Mouse (Mus musculus) CH12.LX (cell line): Measurements from ENCODE around the gene Rgr. TPM values are rescaled to one million over a fixed set of nuclear protein-coding genes. Genes with fewer than 3 reads are reported as not detected.
"Not testable (repeated sequence)": the region's sequence is repeated elsewhere in the genome, so short reads cannot be mapped to it uniquely, and the experiment has no call there.

Source experiments
- DNase-seq: peaks from one replicate; pipeline ENCODE4 v3.0.0-alpha.2; 2013; ENCODE audit errors: extremely low read depth
- H3K27ac ChIP-seq: 2 replicates; pipeline ENCODE4 v1.5.1; 2012; ENCODE audit warnings: low read depth, mild to moderate bottlenecking, control low read depth, moderate library complexity; ENCODE audit not compliant: insufficient read depth
- H3K27me3 ChIP-seq: replicated peaks from 2 replicates; pipeline ENCODE3; 2012; ENCODE audit warnings: inconsistent platforms
- H3K36me3 ChIP-seq, 2 experiments: replicated peaks in 1 of 2; 2 replicates each; pipeline versions ENCODE3 to v1.6.1; 2012; ENCODE audit warnings: inconsistent platforms in 1 of 2, low read length in 1 of 2, mild to moderate bottlenecking in 1 of 2, mixed read lengths in 1 of 2, moderate library complexity in 1 of 2; ENCODE audit not compliant: control insufficient read depth in 1 of 2, insufficient read depth in 1 of 2
- H3K4me1 ChIP-seq, 2 experiments: 2 replicates each; pipeline ENCODE4 v1.6.1; 2012; ENCODE audit warnings: inconsistent platforms in 1 of 2, moderate library complexity in 1 of 2; ENCODE audit not compliant: insufficient read depth in 2 of 2, control insufficient read depth in 1 of 2
- H3K4me2 ChIP-seq: 2 replicates; pipeline ENCODE4 v1.6.1; 2012; ENCODE audit warnings: low read depth, mild to moderate bottlenecking, control low read depth; ENCODE audit not compliant: poor library complexity, insufficient read depth, severe bottlenecking
- H3K4me3 ChIP-seq, 3 experiments: fragments of 150-350 bp in 1 of 3; sonication (generic) in 1 of 3; replicated peaks in 1 of 3; 2 replicates each; pipeline versions ENCODE3 to v1.5.1; 2011 to 2012; ENCODE audit warnings: low read depth in 2 of 3, low read length in 2 of 3, mild to moderate bottlenecking in 2 of 3, moderate library complexity in 2 of 3, control low read depth in 1 of 3, improper control_type of control experiment in 1 of 3, inconsistent platforms in 1 of 3, mixed read lengths in 1 of 3; ENCODE audit not compliant: poor library complexity in 1 of 3
- H3K79me2 ChIP-seq: replicated peaks from 2 replicates; pipeline ENCODE4 v1.6.1; 2012; ENCODE audit warnings: mild to moderate bottlenecking, moderate library complexity; ENCODE audit not compliant: control insufficient read depth, poor library complexity, insufficient read depth, severe bottlenecking; ENCODE audit errors: extremely low read depth
- H3K9ac ChIP-seq: 2 replicates; pipeline ENCODE4 v1.6.1; 2012; ENCODE audit warnings: low read depth, mild to moderate bottlenecking, control low read depth, moderate library complexity; ENCODE audit not compliant: insufficient read depth
- H3K9me3 ChIP-seq: replicated peaks from 2 replicates; pipeline ENCODE3; 2012; ENCODE audit warnings: low read length, inconsistent platforms, mixed read lengths
- BHLHE40 ChIP-seq: IDR thresholded peaks from 2 replicates; pipeline ENCODE4 v1.6.1; 2011; ENCODE audit warnings: mild to moderate bottlenecking, low read depth, low read length, improper control_type of control experiment
- EP300 ChIP-seq: IDR thresholded peaks from 2 replicates; pipeline ENCODE4 v1.6.1; 2011; ENCODE audit warnings: low read length, improper control_type of control experiment
- GABPA ChIP-seq: IDR thresholded peaks from 2 replicates; pipeline ENCODE4 v1.6.1; 2012; ENCODE audit warnings: low read depth, low read length, improper control_type of control experiment, inconsistent platforms; ENCODE audit not compliant: insufficient replicate concordance
- HCFC1 ChIP-seq: IDR thresholded peaks from 2 replicates; pipeline ENCODE4 v1.6.1; 2012; ENCODE audit warnings: low read depth, mild to moderate bottlenecking, inconsistent platforms, low read length, improper control_type of control experiment
- JUN ChIP-seq: IDR thresholded peaks from 2 replicates; pipeline ENCODE4 v1.6.1; 2011; ENCODE audit warnings: low read depth, mild to moderate bottlenecking, low read length, improper control_type of control experiment, moderate library complexity; ENCODE audit not compliant: insufficient read depth
- JUND ChIP-seq: conservative IDR thresholded peaks from 2 replicates; pipeline ENCODE4 v1.6.1; 2011; ENCODE audit warnings: low read depth, low read length, improper control_type of control experiment
- MAFK ChIP-seq: IDR thresholded peaks from 2 replicates; pipeline ENCODE4 v1.6.1; 2011; ENCODE audit warnings: low read length, improper control_type of control experiment; ENCODE audit not compliant: insufficient replicate concordance
- MXI1 ChIP-seq: IDR thresholded peaks from 2 replicates; pipeline ENCODE4 v1.6.1; 2011; ENCODE audit warnings: mild to moderate bottlenecking, low read depth, low read length, improper control_type of control experiment
- NRF1 ChIP-seq: IDR thresholded peaks from 2 replicates; pipeline ENCODE4 v1.6.1; 2014; ENCODE audit warnings: low read depth, mild to moderate bottlenecking, inconsistent platforms, low read length, improper control_type of control experiment, moderate library complexity
- PAX5 ChIP-seq: IDR thresholded peaks from 2 replicates; pipeline ENCODE4 v1.6.1; 2012; ENCODE audit warnings: low read length, inconsistent platforms, mixed read lengths
- POLR2A ChIP-seq: IDR thresholded peaks from 2 replicates; pipeline ENCODE4 v1.6.1; 2011; ENCODE audit warnings: low read depth, mild to moderate bottlenecking, improper control_type of control experiment, low read length
- RAD21 ChIP-seq: IDR thresholded peaks from 2 replicates; pipeline ENCODE4 v1.6.1; 2011; ENCODE audit warnings: low read depth, mild to moderate bottlenecking, low read length, improper control_type of control experiment, moderate library complexity
- SIN3A ChIP-seq: IDR thresholded peaks from 2 replicates; pipeline ENCODE4 v1.6.1; 2012; ENCODE audit warnings: low read length, improper control_type of control experiment, inconsistent platforms
- ZMIZ1 ChIP-seq: IDR thresholded peaks from 2 replicates; pipeline ENCODE4 v1.6.1; 2012; ENCODE audit warnings: low read depth, mild to moderate bottlenecking, inconsistent platforms, low read length, improper control_type of control experiment
- ZNF384 ChIP-seq: IDR thresholded peaks from 2 replicates; pipeline ENCODE4 v1.6.1; 2012; ENCODE audit warnings: low read depth, low read length, improper control_type of control experiment, inconsistent platforms
- dilution Hi-C: fragments of 300-500 bp; cut with MboI; formaldehyde crosslinking; loops from 2 replicates; pipeline ENCODE4 v1.14.3; 2020; ENCODE audit warnings: low sequenced_read_pairs; ENCODE audit not compliant: extremely low pct_unique_long_range_greater_than_20kb, extremely low pct_ligation_motif_present
- in situ Hi-C: fragments of 300-500 bp; cut with MboI; formaldehyde crosslinking; loops from 3 replicates; pipeline ENCODE4 v1.14.3; 2019; ENCODE audit warnings: low sequenced_read_pairs, low pct_ligation_motif_present, low pct_unique_long_range_greater_than_20kb, mixed read lengths
- polyA plus RNA-seq: library from polyadenylated mRNA; unstranded; fragments of >175 nt; gene quantifications from 2 replicates; pipeline ENCODE4 v1.2.1, GENCODE M21; 2012; ENCODE audit warnings: low read depth; ENCODE audit not compliant: insufficient read length
- total RNA-seq, 2 experiments: library from RNA; depleted of rRNA; stranded (reverse); fragments of 300-350 nt in 1 of 2; fragments of >200 nt in 1 of 2; gene quantifications; 2 replicates each; pipeline ENCODE4 v1.2.3; 2012 to 2014

Gene Rgr
- total and polyA plus RNA-seq, 3 experiments: not detected

GRCm38 (mm10) chr14:37003431-37004095 is 45.2 kb downstream of the Rgr start:
- H3K27ac ChIP-seq: no peak overlapping the region
- in situ Hi-C loops (no loop called here), dilution Hi-C loops (no loop called here)
- DNase-seq: no peak
- H3K4me3 ChIP-seq: no peak overlapping the region
- no peaks in the 10 kb centered on the region for H3K4me1 ChIP-seq
- no peaks in the 10 kb centered on the region for H3K9me3 ChIP-seq
- no peak overlapping the region for H3K9ac ChIP-seq
- H3K27me3 ChIP-seq: peaks cover 8% of the 10 kb centered on the region
- no peaks in the 10 kb centered on the region for H3K79me2 ChIP-seq
- H3K4me2 ChIP-seq: no peak overlapping the region
- no peak for TF ChIP-seq GABPA
- TF ChIP-seq BHLHE40: no peak
- TF ChIP-seq RAD21: no peak
- TF ChIP-seq HCFC1: no peak
- no peak for TF ChIP-seq EP300
- TF ChIP-seq ZNF384: no peak
- TF ChIP-seq SIN3A: no peak
- TF ChIP-seq JUND: no peak
- TF ChIP-seq JUN: no peak
- no peak for TF ChIP-seq ZMIZ1
- H3K36me3 ChIP-seq: no peaks in the 10 kb centered on the region

DNA sequence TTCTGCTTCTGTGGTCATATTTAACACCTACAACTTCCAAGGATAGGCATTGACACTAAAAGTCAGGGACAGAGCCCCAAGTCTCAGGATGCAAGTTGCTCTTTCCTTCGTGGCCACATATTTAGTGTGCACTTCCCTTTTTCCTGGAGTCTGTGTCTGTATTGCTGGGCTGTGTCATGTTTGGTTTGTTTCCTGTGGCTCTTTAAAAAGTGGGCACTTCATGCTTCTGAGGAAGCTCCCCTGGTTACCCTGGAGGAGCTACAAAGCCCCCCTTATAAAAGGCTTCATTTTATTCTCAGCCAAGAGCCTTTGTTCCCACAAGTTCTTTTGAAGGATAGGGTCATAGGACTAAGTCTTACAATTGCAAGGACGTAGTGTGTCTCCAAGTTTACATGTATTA is 45.9 kb downstream of the Rgr start:
- Histone ChIP-seq H3K27me3 (peaks cover 7% of the 10 kb centered on the region), H3K79me2 (no peaks in the 10 kb centered on the region), H3K4me3 (no peak overlapping the region), H3K9me3 (no peaks in the 10 kb centered on the region), H3K36me3 (no peaks in the 10 kb centered on the region), H3K9ac (no peak overlapping the region), H3K4me2 (no peak overlapping the region), H3K27ac (no peak overlapping the region), H3K4me1 (no peaks in the 10 kb centered on the region)
- no peak for TF ChIP-seq MXI1
- TF ChIP-seq NRF1: no peak
- no peak for TF ChIP-seq EP300
- TF ChIP-seq PAX5: no peak
- TF ChIP-seq MAFK: no peak
- TF ChIP-seq ZMIZ1: no peak
- no peak for TF ChIP-seq POLR2A
- no peak for DNase-seq
- dilution Hi-C loops (no loop called here), in situ Hi-C loops (no loop called here)

- in situ Hi-C loops, H3K4me2 ChIP-seq, H3K9me3 ChIP-seq, DNase-seq, H3K4me3 ChIP-seq, dilution Hi-C loops, H3K27me3 ChIP-seq, H3K79me2 ChIP-seq, H3K4me1 ChIP-seq, H3K27ac ChIP-seq, H3K36me3 ChIP-seq, H3K9ac ChIP-seq: not testable (repeated sequence)
These were observed 48.0 kb downstream of the Rgr start for GRCm38 (mm10) chr14:37000780-37001179.
